10 mouse cellular contexts compared by ENCODE assay signal in genomic region chr10:70506499-70507168, GRCm38 (mm10).
DNase-seq lines count a peak whose midpoint lies in the region; ATAC-seq lines count a peak whose summit lies in the region.
"Had no signal": no experiment of that assay in that cellular context is flagged by ENCODE, and none has a peak within 500 bp of the region (broad histone marks: within the 10 kb centered on the region; RNA-seq: fewer than 3 reads in every experiment).

No protein-coding gene starts in this region.

- no peak for ATAC-seq in embryonic facial prominence, embryonic 12.5 days (ENCODE audit: insufficient number of reproducible peaks, insufficient read depth, low FRiP score, low TSS enrichment)
- no peak for ATAC-seq in midbrain, embryonic 13.5 days

- DNase-seq in embryonic facial prominence, embryonic 10.5 days (ENCODE audit: low spot score), result no peak
- peak; percentile 29 for DNase-seq in left cerebral cortex, postnatal 4 days
- no peak for DNase-seq in left cerebral cortex, postnatal 36 days (ENCODE audit: low spot score in 2 of 2)
- peak; percentile 33 for DNase-seq in adrenal gland, postnatal 25 days
- DNase-seq in right cerebral cortex, postnatal 4 days, result no peak
- DNase-seq in spleen, adult 12 weeks (ENCODE audit: low spot score), result no peak
- DNase-seq: thymus, postnatal 36 days had no signal

- no peak overlapping the region for H3K9ac ChIP-seq in embryonic facial prominence, embryonic 12.5 days
- no peak overlapping the region for H3K9ac ChIP-seq in midbrain, embryonic 13.5 days (replicated peaks)
- H3K9ac ChIP-seq: liver, embryonic 15.5 days had no signal

- no peaks in the 10 kb centered on the region for H3K4me1 ChIP-seq in embryonic facial prominence, embryonic 12.5 days
- H3K4me1 ChIP-seq in embryonic facial prominence, embryonic 10.5 days, result peaks cover 4% of the 10 kb centered on the region; the same call in 1 of the 2 replicates
- peaks cover 16% of the 10 kb centered on the region for H3K4me1 ChIP-seq in midbrain, embryonic 13.5 days (replicated peaks)
- H3K4me1 ChIP-seq: liver, embryonic 15.5 days had no signal

- no peaks in the 10 kb centered on the region for H3K27me3 ChIP-seq in embryonic facial prominence, embryonic 12.5 days
- no peaks in the 10 kb centered on the region for H3K27me3 ChIP-seq in embryonic facial prominence, embryonic 10.5 days (replicated peaks; ENCODE audit: low read depth, poor library complexity, severe bottlenecking)
- no peaks in the 10 kb centered on the region for H3K27me3 ChIP-seq in midbrain, embryonic 13.5 days
- H3K27me3 ChIP-seq: liver, embryonic 15.5 days had no signal

- WGBS in embryonic facial prominence, embryonic 12.5 days, result 60% methylated on average over 15 of the region's 15 CpGs
- 64% methylated on average over 15 of the region's 15 CpGs for WGBS in embryonic facial prominence, embryonic 10.5 days
- 47% methylated on average over 15 of the region's 15 CpGs for WGBS in midbrain, embryonic 13.5 days

- H3K27ac ChIP-seq in embryonic facial prominence, embryonic 12.5 days, result 0 out of 2 replicates have a peak overlapping the region, but pooled peaks have one; percentile 3
- H3K27ac ChIP-seq in embryonic facial prominence, embryonic 10.5 days (replicated peaks), result no peak overlapping the region
- peak overlapping the region; percentile 58 for H3K27ac ChIP-seq in midbrain, embryonic 13.5 days
- H3K27ac ChIP-seq: liver, embryonic 15.5 days had no signal

- intact Hi-C loops in left cerebral cortex, postnatal 4 days (cut with DNase I), result no loop called here
- intact Hi-C loops in left cerebral cortex, postnatal 36 days (cut with DNase I), result loop anchor here (5.0 kb wide), 1 partner anchor 139 kb away; no protein-coding TSS in a partner anchor

- no peak overlapping the region for H3K4me3 ChIP-seq in embryonic facial prominence, embryonic 12.5 days
- H3K4me3 ChIP-seq in embryonic facial prominence, embryonic 10.5 days, result no peak overlapping the region
- H3K4me3 ChIP-seq in midbrain, embryonic 13.5 days (replicated peaks), result no peak overlapping the region
- H3K4me3 ChIP-seq: liver, embryonic 15.5 days had no signal

- no peaks in the 10 kb centered on the region for H3K9me3 ChIP-seq in embryonic facial prominence, embryonic 12.5 days
- H3K9me3 ChIP-seq in embryonic facial prominence, embryonic 10.5 days, result peaks cover 8% of the 10 kb centered on the region; the same call in 1 of the 2 replicates
- peaks cover 4% of the 10 kb centered on the region for H3K9me3 ChIP-seq in midbrain, embryonic 13.5 days

- H3K4me2 ChIP-seq in embryonic facial prominence, embryonic 12.5 days (replicated peaks), result no peak overlapping the region
- no peak overlapping the region for H3K4me2 ChIP-seq in midbrain, embryonic 13.5 days (replicated peaks)
- H3K4me2 ChIP-seq: liver, embryonic 15.5 days had no signal

- H3K36me3 ChIP-seq in embryonic facial prominence, embryonic 12.5 days, result no peaks in the 10 kb centered on the region
- H3K36me3 ChIP-seq in embryonic facial prominence, embryonic 10.5 days (replicated peaks), result no peaks in the 10 kb centered on the region
- peaks cover 7% of the 10 kb centered on the region for H3K36me3 ChIP-seq in midbrain, embryonic 13.5 days
- H3K36me3 ChIP-seq: liver, embryonic 15.5 days had no signal

Comparison
In these comparisons a context has a peak if more than half of its experiments do, and no peak if none do; other contexts are left out.
1. DNase-seq: peak in left cerebral cortex, postnatal 4 days (single experiment) and adrenal gland, postnatal 25 days (single experiment); none in embryonic facial prominence, embryonic 10.5 days (single experiment), left cerebral cortex, postnatal 36 days (0 of 2), right cerebral cortex, postnatal 4 days (single experiment) and spleen, adult 12 weeks (single experiment).